Mouse (Mus musculus): ENCODE results near the gene Insl6. TPM values are rescaled to one million over a fixed set of nuclear protein-coding genes. Genes with fewer than 3 reads are reported as not detected.

Insl6 gene
- polyA plus RNA-seq, 1 experiment from 2014 or later, result 1.4 TPM

GRCm38 (mm10) chr19:29302119-29302518, 23.0 kb downstream of the Insl6 start:
- Histone ChIP-seq H3K27ac (ENCODE audit: low read depth, low read length) (no peak overlapping the region), H3K9ac (ENCODE audit: low read depth, low read length) (no peak overlapping the region), H3K27me3 (replicated peaks; ENCODE audit: control insufficient read depth, insufficient read depth, low read length) (no peaks in the 10 kb centered on the region), H3K36me3 (ENCODE audit: control insufficient read depth, insufficient read depth, low read length) (peaks cover 11% of the 10 kb centered on the region), H3K4me2 (ENCODE audit: low read length) (no peak overlapping the region), H3K9me3 (ENCODE audit: control insufficient read depth, low read length) (no peaks in the 10 kb centered on the region), H3K4me1 (ENCODE audit: control insufficient read depth, insufficient read depth, low read depth, low read length) (no peaks in the 10 kb centered on the region), H3K4me3 (ENCODE audit: low read length) (no peak overlapping the region)
- ATAC-seq, result no peak
- 97% methylated on average over 2 of the region's 2 CpGs for WGBS

GRCm38 (mm10) chr19:29300919-29301318, 24.2 kb downstream of the Insl6 start:
- peaks cover 15% of the 10 kb centered on the region for H3K36me3 ChIP-seq (ENCODE audit: control insufficient read depth, insufficient read depth, low read length)

DNA sequence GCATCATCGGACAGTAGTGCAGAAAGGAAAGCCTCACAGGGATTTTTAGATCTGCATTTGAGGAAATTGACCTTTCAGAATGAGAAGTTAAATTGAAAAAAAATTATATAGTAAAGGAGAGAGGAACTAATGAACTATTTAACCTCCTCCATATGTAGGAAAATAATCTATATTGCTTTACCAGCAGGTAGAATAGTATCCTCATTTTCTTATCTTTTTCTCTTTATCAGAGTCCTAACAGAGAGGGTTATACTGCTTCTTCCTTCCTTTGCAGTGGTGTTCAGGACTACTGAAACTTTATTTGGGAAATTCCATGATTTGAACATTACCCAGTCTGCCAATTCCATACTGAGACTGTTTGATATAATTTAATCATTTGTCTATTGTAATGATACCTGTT, 27.8 kb downstream of the Insl6 start:
- H3K4me1 ChIP-seq (ENCODE audit: control insufficient read depth, insufficient read depth, low read depth, low read length), result no peaks in the 10 kb centered on the region
- no peak overlapping the region for H3K4me2 ChIP-seq (ENCODE audit: low read length)
- WGBS, result 96% methylated on average over 1 of the region's 1 CpGs
- H3K36me3 ChIP-seq (ENCODE audit: control insufficient read depth, insufficient read depth, low read length), result peaks cover 18% of the 10 kb centered on the region
- H3K4me3 ChIP-seq (ENCODE audit: low read length), result no peak overlapping the region
- ATAC-seq, result no peak
- no peak overlapping the region for H3K9ac ChIP-seq (ENCODE audit: low read depth, low read length)
- H3K9me3 ChIP-seq (ENCODE audit: control insufficient read depth, low read length), result no peaks in the 10 kb centered on the region
- H3K27me3 ChIP-seq (replicated peaks; ENCODE audit: control insufficient read depth, insufficient read depth, low read length), result no peaks in the 10 kb centered on the region
- no peak overlapping the region for H3K27ac ChIP-seq (ENCODE audit: low read depth, low read length)

More at GRCm38 (mm10) chr19:29300919-29301318, 24.2 kb downstream of the Insl6 start:
- Histone ChIP-seq H3K9me3 (ENCODE audit: control insufficient read depth, low read length) (no peaks in the 10 kb centered on the region), H3K9ac (ENCODE audit: low read depth, low read length) (no peak overlapping the region), H3K4me1 (ENCODE audit: control insufficient read depth, insufficient read depth, low read depth, low read length) (no peaks in the 10 kb centered on the region), H3K4me3 (ENCODE audit: low read length) (no peak overlapping the region), H3K4me2 (ENCODE audit: low read length) (no peak overlapping the region), H3K27me3 (replicated peaks; ENCODE audit: control insufficient read depth, insufficient read depth, low read length) (no peaks in the 10 kb centered on the region), H3K27ac (ENCODE audit: low read depth, low read length) (no peak overlapping the region)
- ATAC-seq, result no peak
- 84% methylated on average over 13 of the region's 13 CpGs for WGBS

DNA sequence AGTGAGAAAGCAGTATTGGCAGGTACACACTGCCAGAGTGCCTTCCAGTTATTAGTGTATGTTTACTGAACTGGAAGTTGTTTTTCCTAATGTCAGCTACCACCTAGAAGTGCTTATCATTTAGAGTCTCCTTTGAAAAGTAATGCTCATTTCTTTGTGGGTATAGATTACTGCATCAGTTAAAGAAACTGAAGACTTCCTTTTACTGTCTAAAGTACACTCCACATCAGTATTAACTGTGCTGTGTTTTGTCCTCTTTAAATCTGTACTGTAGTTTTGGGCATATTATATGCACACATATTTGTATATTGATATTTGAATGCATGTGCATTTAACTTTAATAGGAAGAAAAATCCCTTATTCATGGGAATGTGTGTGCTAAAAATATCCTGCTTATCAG, 29.0 kb downstream of the Insl6 start:
- no peak for ATAC-seq
- no peaks in the 10 kb centered on the region for H3K27me3 ChIP-seq (replicated peaks; ENCODE audit: control insufficient read depth, insufficient read depth, low read length)
- no peak overlapping the region for H3K4me2 ChIP-seq (ENCODE audit: low read length)
- H3K27ac ChIP-seq (ENCODE audit: low read depth, low read length), result no peak overlapping the region
- no peaks in the 10 kb centered on the region for H3K9me3 ChIP-seq (ENCODE audit: control insufficient read depth, low read length)
- peaks cover 28% of the 10 kb centered on the region for H3K36me3 ChIP-seq (ENCODE audit: control insufficient read depth, insufficient read depth, low read length)
- H3K9ac ChIP-seq (ENCODE audit: low read depth, low read length), result no peak overlapping the region
- H3K4me3 ChIP-seq (ENCODE audit: low read length), result no peak overlapping the region
- no peaks in the 10 kb centered on the region for H3K4me1 ChIP-seq (ENCODE audit: control insufficient read depth, insufficient read depth, low read depth, low read length)

GRCm38 (mm10) chr19:29294756-29295155, 30.4 kb downstream of the Insl6 start:
- 66% methylated on average over 2 of the region's 2 CpGs for WGBS
- Histone ChIP-seq H3K27me3 (replicated peaks; ENCODE audit: control insufficient read depth, insufficient read depth, low read length) (no peaks in the 10 kb centered on the region), H3K4me2 (ENCODE audit: low read length) (no peak overlapping the region), H3K9ac (ENCODE audit: low read depth, low read length) (no peak overlapping the region), H3K27ac (ENCODE audit: low read depth, low read length) (no peak overlapping the region), H3K4me1 (ENCODE audit: control insufficient read depth, insufficient read depth, low read depth, low read length) (no peaks in the 10 kb centered on the region), H3K36me3 (ENCODE audit: control insufficient read depth, insufficient read depth, low read length) (peaks cover 27% of the 10 kb centered on the region), H3K4me3 (ENCODE audit: low read length) (no peak overlapping the region), H3K9me3 (ENCODE audit: control insufficient read depth, low read length) (no peaks in the 10 kb centered on the region)
- ATAC-seq, result no peak

DNA sequence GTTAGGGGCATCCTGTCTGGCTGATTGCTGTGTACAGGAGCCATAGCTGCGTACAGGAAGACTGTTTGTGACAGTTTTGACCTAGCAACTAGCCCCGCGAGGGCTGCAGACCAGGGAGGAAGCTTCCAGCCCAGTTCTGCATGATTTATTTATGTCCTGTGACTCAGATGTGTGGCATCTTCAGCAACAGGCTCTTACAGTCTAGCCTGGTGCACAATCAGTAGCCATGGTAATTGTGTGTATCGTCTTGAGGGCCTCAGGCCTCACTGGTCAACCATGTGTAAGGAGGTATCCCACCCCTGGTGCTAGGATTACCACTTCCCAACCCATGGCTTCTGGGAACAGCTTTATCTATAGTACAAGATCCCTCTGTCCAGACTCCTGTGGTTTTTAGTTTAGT, 32.6 kb downstream of the Insl6 start:
- Histone ChIP-seq H3K9ac (ENCODE audit: low read depth, low read length) (no peak overlapping the region), H3K4me3 (ENCODE audit: low read length) (no peak overlapping the region), H3K27me3 (replicated peaks; ENCODE audit: control insufficient read depth, insufficient read depth, low read length) (no peaks in the 10 kb centered on the region), H3K4me1 (ENCODE audit: control insufficient read depth, insufficient read depth, low read depth, low read length) (no peaks in the 10 kb centered on the region), H3K27ac (ENCODE audit: low read depth, low read length) (no peak overlapping the region), H3K9me3 (ENCODE audit: control insufficient read depth, low read length) (no peaks in the 10 kb centered on the region), H3K4me2 (ENCODE audit: low read length) (no peak overlapping the region), H3K36me3 (ENCODE audit: control insufficient read depth, insufficient read depth, low read length) (peaks cover 26% of the 10 kb centered on the region)
- ATAC-seq, result no peak
- WGBS, result 82% methylated on average over 4 of the region's 4 CpGs

GRCm38 (mm10) chr19:29291532-29291931, 33.6 kb downstream of the Insl6 start:
- peaks cover 25% of the 10 kb centered on the region for H3K36me3 ChIP-seq (ENCODE audit: control insufficient read depth, insufficient read depth, low read length)
- 87% methylated on average over 14 of the region's 14 CpGs for WGBS
- no peak overlapping the region for H3K9ac ChIP-seq (ENCODE audit: low read depth, low read length)
- no peak overlapping the region for H3K4me2 ChIP-seq (ENCODE audit: low read length)
- H3K27ac ChIP-seq (ENCODE audit: low read depth, low read length), result no peak overlapping the region
- no peak overlapping the region for H3K4me3 ChIP-seq (ENCODE audit: low read length)
- H3K4me1 ChIP-seq (ENCODE audit: control insufficient read depth, insufficient read depth, low read depth, low read length), result no peaks in the 10 kb centered on the region
- H3K9me3 ChIP-seq (ENCODE audit: control insufficient read depth, low read length), result no peaks in the 10 kb centered on the region
- H3K27me3 ChIP-seq (replicated peaks; ENCODE audit: control insufficient read depth, insufficient read depth, low read length), result no peaks in the 10 kb centered on the region
- ATAC-seq, result no peak

DNA sequence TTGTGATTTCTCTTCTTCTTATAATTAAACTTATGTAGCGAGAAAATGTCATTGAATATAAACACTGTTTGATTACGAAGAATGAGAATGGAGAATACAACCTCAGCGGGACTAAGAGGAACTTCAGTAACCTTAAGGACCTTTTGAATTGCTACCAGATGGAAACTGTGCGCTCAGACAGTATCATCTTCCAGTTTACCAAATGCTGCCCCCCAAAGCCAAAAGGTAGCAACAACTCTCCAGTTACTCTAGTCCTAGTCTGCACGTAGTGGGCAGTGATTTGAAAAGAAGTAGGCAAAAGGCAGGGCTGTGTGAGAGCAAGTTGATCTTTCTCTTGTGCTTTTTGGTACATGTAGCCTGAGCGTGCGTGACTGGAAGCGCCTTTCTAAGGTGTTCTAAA, 37.3 kb downstream of the Insl6 start:
- no peak for ATAC-seq
- peaks cover 27% of the 10 kb centered on the region for H3K36me3 ChIP-seq (ENCODE audit: control insufficient read depth, insufficient read depth, low read length)
- WGBS, result 72% methylated on average over 8 of the region's 8 CpGs

DNA sequence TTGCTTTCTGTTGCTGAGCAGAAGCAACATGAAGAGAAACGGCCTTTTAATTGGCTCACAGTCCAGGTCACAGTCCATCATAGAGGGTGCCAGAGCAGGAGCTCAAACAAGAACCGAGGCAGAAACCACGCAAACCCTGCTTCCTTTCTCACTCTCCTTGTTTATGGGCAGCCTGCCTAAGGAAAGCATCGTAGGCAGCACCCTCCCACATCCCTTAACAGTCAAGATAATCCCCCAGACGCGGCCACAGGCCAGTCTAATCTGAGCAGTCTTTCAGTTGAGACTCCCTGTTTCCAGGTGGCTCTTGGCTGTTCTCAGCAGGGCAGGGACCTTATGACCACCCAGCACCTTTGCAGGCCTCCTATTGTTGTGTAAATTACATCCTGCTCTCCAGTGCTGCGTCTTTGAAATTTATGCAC, 39.7 kb downstream of the Insl6 start:
- Histone ChIP-seq H3K9ac (ENCODE audit: low read depth, low read length) (no peak overlapping the region), H3K4me3 (ENCODE audit: low read length) (no peak overlapping the region), H3K4me2 (ENCODE audit: low read length) (no peak overlapping the region), H3K4me1 (ENCODE audit: control insufficient read depth, insufficient read depth, low read depth, low read length) (no peaks in the 10 kb centered on the region), H3K36me3 (ENCODE audit: control insufficient read depth, insufficient read depth, low read length) (peaks cover 17% of the 10 kb centered on the region), H3K27me3 (replicated peaks; ENCODE audit: control insufficient read depth, insufficient read depth, low read length) (no peaks in the 10 kb centered on the region), H3K27ac (ENCODE audit: low read depth, low read length) (no peak overlapping the region), H3K9me3 (ENCODE audit: control insufficient read depth, low read length) (no peaks in the 10 kb centered on the region)
- WGBS, result 17% methylated on average over 7 of the region's 7 CpGs
- no peak for ATAC-seq

More for the DNA sequence above, 37.3 kb downstream of the Insl6 start:
- Histone ChIP-seq H3K27me3 (replicated peaks; ENCODE audit: control insufficient read depth, insufficient read depth, low read length) (no peaks in the 10 kb centered on the region), H3K27ac (ENCODE audit: low read depth, low read length) (no peak overlapping the region), H3K4me1 (ENCODE audit: control insufficient read depth, insufficient read depth, low read depth, low read length) (no peaks in the 10 kb centered on the region), H3K9ac (ENCODE audit: low read depth, low read length) (no peak overlapping the region), H3K4me2 (ENCODE audit: low read length) (no peak overlapping the region), H3K9me3 (ENCODE audit: control insufficient read depth, low read length) (no peaks in the 10 kb centered on the region), H3K4me3 (ENCODE audit: low read length) (no peak overlapping the region)

Data from hindbrain, embryonic 16.5 days (tissue).